Mouse (Mus musculus): ENCODE measurements around the gene Endou. TPM values are rescaled to one million over a fixed set of nuclear protein-coding genes. Genes with fewer than 3 reads are reported as not detected.

The Endou gene
- polyA plus RNA-seq, 1 experiment from 2014 or later = 0.11 TPM

DNA sequence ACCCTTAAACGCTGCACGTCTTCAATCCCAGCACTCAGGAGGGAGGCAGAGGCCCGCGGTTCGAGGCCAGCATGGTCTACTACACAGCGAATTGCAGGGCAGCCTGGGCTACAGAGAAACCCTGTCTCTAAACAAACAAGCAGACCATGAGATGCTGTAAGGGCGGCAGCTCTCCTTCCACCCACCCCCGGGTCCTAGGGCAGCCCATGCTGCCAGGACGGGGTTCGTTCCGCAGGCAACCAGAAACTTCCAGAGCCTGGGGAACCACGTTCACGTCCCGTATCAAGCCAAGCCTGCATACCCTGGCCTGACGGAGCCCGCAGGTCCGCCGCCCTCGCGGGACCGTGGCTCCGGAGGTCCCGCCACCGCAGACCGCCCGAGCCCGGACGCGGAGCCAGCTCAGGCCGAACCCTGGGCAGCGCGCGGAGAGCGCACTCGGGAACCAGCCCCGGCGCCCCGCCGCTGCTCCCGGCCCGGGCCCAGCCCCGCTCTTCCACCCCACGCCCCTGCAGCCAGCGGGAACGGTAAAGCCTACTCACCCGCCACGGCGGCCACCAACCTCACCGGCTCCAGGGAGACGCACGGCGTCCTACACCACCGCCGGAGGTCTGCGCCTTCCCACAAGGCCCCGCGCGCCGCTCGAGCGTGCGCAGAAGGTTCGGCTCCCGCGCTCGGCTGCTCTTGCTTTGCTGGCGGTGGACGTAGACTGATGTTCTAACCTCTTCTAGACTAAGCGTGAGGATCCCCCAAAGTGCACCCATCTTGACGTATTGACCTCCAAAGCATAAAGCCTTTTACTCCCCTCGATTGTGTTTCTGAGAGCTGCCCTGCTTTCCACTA, 25.7 kb downstream of the Endou start, which contains the start of gene Rpap3:
Rpap3 (minus strand) TSS at position 615 of the 840 bp plus-strand sequence.
- Histone ChIP-seq H3K27ac (ENCODE audit: low read depth, low read length) (peak within 1 kb of the TSS; percentile 52; the same call in 1 of the 2 replicates), H3K27me3 (replicated peaks; ENCODE audit: control insufficient read depth, insufficient read depth, low read length) (no peaks in the 10 kb centered on the region), H3K9ac (ENCODE audit: low read length) (peak within 1 kb of the TSS; percentile 92), H3K4me1 (ENCODE audit: control insufficient read depth, insufficient read depth, low read length) (peaks cover 2% of the 10 kb centered on the region; the same call in 1 of the 2 replicates), H3K4me2 (ENCODE audit: low read length) (peak within 1 kb of the TSS; percentile 72), H3K4me3 (ENCODE audit: low read depth, low read length) (peak within 1 kb of the TSS; percentile 93), H3K36me3 (ENCODE audit: control insufficient read depth, insufficient read depth, low read length) (peaks cover 25% of the 10 kb centered on the region), H3K9me3 (replicated peaks; ENCODE audit: control insufficient read depth, low read length) (no peaks in the 10 kb centered on the region)
- DNase-seq (ENCODE audit: low spot score) (peak; percentile 89), ATAC-seq (peak; percentile 97)
- under 1% methylated on average over 66 of the region's 71 CpGs for WGBS

- Histone ChIP-seq H3K4me3 (ENCODE audit: low read depth, low read length) (no peak overlapping the region), H3K4me2 (ENCODE audit: low read length) (no peak overlapping the region), H3K9ac (ENCODE audit: low read length) (no peak overlapping the region), H3K27ac (ENCODE audit: low read depth, low read length) (no peak overlapping the region), H3K4me1 (ENCODE audit: control insufficient read depth, insufficient read depth, low read length) (no peaks in the 10 kb centered on the region), H3K36me3 (ENCODE audit: control insufficient read depth, insufficient read depth, low read length) (peaks cover 90% of the 10 kb centered on the region), H3K9me3 (replicated peaks; ENCODE audit: control insufficient read depth, low read length) (no peaks in the 10 kb centered on the region), H3K27me3 (replicated peaks; ENCODE audit: control insufficient read depth, insufficient read depth, low read length) (no peaks in the 10 kb centered on the region)
- ATAC-seq (no peak), DNase-seq (ENCODE audit: low spot score) (no peak)
- 90% methylated on average over 10 of the region's 10 CpGs for WGBS
Observed at GRCm38 (mm10) chr15:97696616-97697015, 34.5 kb downstream of the Endou start.

GRCm38 (mm10) chr15:97693411-97693810, 37.7 kb downstream of the Endou start:
- DNase-seq (ENCODE audit: low spot score) (no peak), ATAC-seq (no peak)
- Histone ChIP-seq H3K4me3 (ENCODE audit: low read depth, low read length) (no peak overlapping the region), H3K4me1 (ENCODE audit: control insufficient read depth, insufficient read depth, low read length) (no peaks in the 10 kb centered on the region), H3K9ac (ENCODE audit: low read length) (no peak overlapping the region), H3K27ac (ENCODE audit: low read depth, low read length) (no peak overlapping the region), H3K27me3 (replicated peaks; ENCODE audit: control insufficient read depth, insufficient read depth, low read length) (no peaks in the 10 kb centered on the region), H3K36me3 (ENCODE audit: control insufficient read depth, insufficient read depth, low read length) (peaks cover 84% of the 10 kb centered on the region), H3K9me3 (replicated peaks; ENCODE audit: control insufficient read depth, low read length) (no peaks in the 10 kb centered on the region), H3K4me2 (ENCODE audit: low read length) (no peak overlapping the region)
- WGBS = 94% methylated on average over 5 of the region's 5 CpGs

DNA sequence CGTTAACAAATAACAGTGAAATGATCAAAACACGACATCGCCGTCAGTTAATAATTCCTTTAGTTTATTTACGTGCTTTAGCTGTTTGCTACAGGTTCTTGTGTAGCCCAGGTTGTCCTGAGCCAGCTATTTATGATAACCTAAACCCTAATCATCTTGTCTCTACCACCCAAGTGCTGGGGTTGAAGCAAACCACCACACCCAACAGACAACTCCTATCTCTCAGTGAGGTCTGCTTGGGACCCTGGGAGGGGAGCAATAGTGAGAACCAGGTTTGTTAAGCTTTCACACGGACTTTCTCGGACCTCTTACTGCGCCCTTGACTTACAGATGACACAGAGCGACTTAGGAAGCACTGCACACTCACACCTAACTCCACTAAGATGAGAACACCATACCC, 47.0 kb downstream of the Endou start:
- H3K4me3 ChIP-seq (ENCODE audit: low read depth, low read length) = no peak overlapping the region
- H3K27ac ChIP-seq (ENCODE audit: low read depth, low read length) = no peak overlapping the region
- no peak overlapping the region for H3K9ac ChIP-seq (ENCODE audit: low read length)
- no peaks in the 10 kb centered on the region for H3K4me1 ChIP-seq (ENCODE audit: control insufficient read depth, insufficient read depth, low read length)
- no peak overlapping the region for H3K4me2 ChIP-seq (ENCODE audit: low read length)
- no peak for DNase-seq (ENCODE audit: low spot score)
- ATAC-seq = no peak
- 93% methylated on average over 9 of the region's 9 CpGs for WGBS
- peaks cover 88% of the 10 kb centered on the region for H3K36me3 ChIP-seq (ENCODE audit: control insufficient read depth, insufficient read depth, low read length)
- H3K9me3 ChIP-seq (replicated peaks; ENCODE audit: control insufficient read depth, low read length) = no peaks in the 10 kb centered on the region
- H3K27me3 ChIP-seq (replicated peaks; ENCODE audit: control insufficient read depth, insufficient read depth, low read length) = no peaks in the 10 kb centered on the region

GRCm38 (mm10) chr15:97682053-97682452, 49.1 kb downstream of the Endou start:
- Histone ChIP-seq H3K9ac (ENCODE audit: low read length) (no peak overlapping the region), H3K27ac (ENCODE audit: low read depth, low read length) (no peak overlapping the region), H3K4me3 (ENCODE audit: low read depth, low read length) (no peak overlapping the region), H3K9me3 (replicated peaks; ENCODE audit: control insufficient read depth, low read length) (no peaks in the 10 kb centered on the region), H3K4me1 (ENCODE audit: control insufficient read depth, insufficient read depth, low read length) (no peaks in the 10 kb centered on the region), H3K36me3 (ENCODE audit: control insufficient read depth, insufficient read depth, low read length) (peaks cover 87% of the 10 kb centered on the region), H3K27me3 (replicated peaks; ENCODE audit: control insufficient read depth, insufficient read depth, low read length) (no peaks in the 10 kb centered on the region), H3K4me2 (ENCODE audit: low read length) (no peak overlapping the region)
- WGBS = 92% methylated on average over 8 of the region's 8 CpGs
- DNase-seq (ENCODE audit: low spot score) = no peak
- no peak for ATAC-seq

DNA sequence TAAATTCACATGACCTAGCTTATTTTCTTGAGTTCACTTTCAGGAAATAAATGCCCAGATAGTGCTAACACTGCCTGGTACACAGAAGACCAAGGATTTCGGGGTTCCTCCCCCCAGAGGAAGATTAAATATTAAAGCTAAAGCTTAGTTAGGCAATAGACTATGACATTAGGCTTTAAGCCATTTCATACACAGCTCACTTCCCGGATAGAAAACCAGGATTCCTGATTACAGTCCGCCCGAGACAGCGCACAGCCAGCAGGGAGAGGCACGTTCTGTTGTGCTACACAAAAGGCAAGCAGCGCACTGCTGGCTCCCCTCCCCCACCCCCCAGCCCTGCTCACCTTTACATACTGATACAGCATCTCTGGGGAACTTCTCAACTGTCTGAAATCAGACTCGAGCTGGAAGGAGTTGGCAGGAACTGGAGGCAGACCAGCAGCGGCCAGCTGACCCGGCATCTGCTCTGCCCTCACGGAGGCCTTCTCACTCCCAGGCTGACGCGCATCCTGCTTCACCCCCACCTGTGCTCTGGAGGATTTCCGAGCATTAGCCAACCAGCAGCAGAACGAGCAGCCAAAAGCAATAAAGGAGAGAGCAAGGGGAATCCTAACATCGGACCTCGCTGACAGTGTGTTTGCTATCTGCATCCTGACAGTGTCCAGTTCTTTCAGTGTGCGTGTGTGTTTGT, 51.0 kb downstream of the Endou start:
- peaks cover 85% of the 10 kb centered on the region for H3K36me3 ChIP-seq (ENCODE audit: control insufficient read depth, insufficient read depth, low read length)

DNA sequence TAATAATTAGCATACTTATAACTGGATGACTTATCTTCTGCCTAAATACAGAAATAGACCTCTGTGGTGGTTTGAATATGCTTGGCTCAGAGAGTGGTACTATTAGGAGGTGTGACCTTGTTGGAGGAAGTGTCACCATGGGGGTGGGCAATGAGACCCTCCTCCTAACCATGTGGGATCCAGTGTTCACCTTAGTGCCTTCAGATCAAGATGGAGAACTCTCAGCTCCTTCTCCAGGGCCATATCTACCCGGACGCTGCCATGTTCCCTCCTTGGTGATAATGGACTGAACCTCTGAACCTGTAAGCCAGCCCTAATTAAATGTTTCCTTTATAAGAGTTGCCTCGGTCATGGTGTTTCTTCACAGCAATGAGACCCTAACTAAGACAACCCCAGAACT, 53.8 kb downstream of the Endou start:
- H3K4me1 ChIP-seq (ENCODE audit: control insufficient read depth, insufficient read depth, low read length) = peaks cover 8% of the 10 kb centered on the region
- no peaks in the 10 kb centered on the region for H3K27me3 ChIP-seq (replicated peaks; ENCODE audit: control insufficient read depth, insufficient read depth, low read length)
- ATAC-seq (no peak), DNase-seq (ENCODE audit: low spot score) (no peak)
- H3K4me2 ChIP-seq (ENCODE audit: low read length) = no peak overlapping the region
- WGBS = 95% methylated on average over 3 of the region's 3 CpGs
- no peaks in the 10 kb centered on the region for H3K9me3 ChIP-seq (replicated peaks; ENCODE audit: control insufficient read depth, low read length)
- H3K36me3 ChIP-seq (ENCODE audit: control insufficient read depth, insufficient read depth, low read length) = peaks cover 71% of the 10 kb centered on the region
- H3K4me3 ChIP-seq (ENCODE audit: low read depth, low read length) = no peak overlapping the region
- no peak overlapping the region for H3K9ac ChIP-seq (ENCODE audit: low read length)
- H3K27ac ChIP-seq (ENCODE audit: low read depth, low read length) = no peak overlapping the region

More for the DNA sequence above, 51.0 kb downstream of the Endou start:
- Histone ChIP-seq H3K27me3 (replicated peaks; ENCODE audit: control insufficient read depth, insufficient read depth, low read length) (no peaks in the 10 kb centered on the region), H3K9ac (ENCODE audit: low read length) (no peak overlapping the region), H3K27ac (ENCODE audit: low read depth, low read length) (no peak overlapping the region), H3K9me3 (replicated peaks; ENCODE audit: control insufficient read depth, low read length) (no peaks in the 10 kb centered on the region), H3K4me3 (ENCODE audit: low read depth, low read length) (no peak overlapping the region), H3K4me1 (ENCODE audit: control insufficient read depth, insufficient read depth, low read length) (no peaks in the 10 kb centered on the region), H3K4me2 (ENCODE audit: low read length) (no peak overlapping the region)
- ATAC-seq (no peak), DNase-seq (ENCODE audit: low spot score) (no peak)
- 74% methylated on average over 18 of the region's 18 CpGs for WGBS

DNA sequence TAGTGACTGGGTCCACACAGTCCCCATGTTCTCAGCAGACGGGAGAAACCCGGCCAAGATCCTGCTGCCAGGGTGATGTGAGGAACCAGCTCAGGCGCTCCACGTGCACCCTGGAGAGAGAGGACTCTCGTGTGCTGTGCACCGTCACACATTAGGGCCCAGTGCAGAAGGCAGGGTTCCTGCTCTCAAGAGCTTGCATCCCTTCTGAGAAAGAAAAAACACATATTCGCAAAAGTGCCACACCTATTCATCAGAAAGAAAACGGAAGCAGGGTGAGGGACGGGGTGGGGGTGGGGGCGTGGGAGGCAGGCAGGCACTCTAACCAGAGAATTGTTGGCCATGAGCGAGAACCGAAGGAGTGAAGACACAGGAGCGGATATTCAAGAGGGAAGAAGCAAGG, 55.2 kb downstream of the Endou start:
- peaks cover 58% of the 10 kb centered on the region for H3K36me3 ChIP-seq (ENCODE audit: control insufficient read depth, insufficient read depth, low read length)
- WGBS = 95% methylated on average over 13 of the region's 13 CpGs

GRCm38 (mm10) chr15:97674423-97674822, 56.7 kb downstream of the Endou start:
- no peaks in the 10 kb centered on the region for H3K9me3 ChIP-seq (replicated peaks; ENCODE audit: control insufficient read depth, low read length)
- H3K36me3 ChIP-seq (ENCODE audit: control insufficient read depth, insufficient read depth, low read length) = peaks cover 46% of the 10 kb centered on the region
- DNase-seq (ENCODE audit: low spot score) (no peak), ATAC-seq (no peak)
- no peak overlapping the region for H3K9ac ChIP-seq (ENCODE audit: low read length)
- 97% methylated on average over 4 of the region's 4 CpGs for WGBS
- H3K27me3 ChIP-seq (replicated peaks; ENCODE audit: control insufficient read depth, insufficient read depth, low read length) = no peaks in the 10 kb centered on the region
- no peak overlapping the region for H3K27ac ChIP-seq (ENCODE audit: low read depth, low read length)
- H3K4me2 ChIP-seq (ENCODE audit: low read length) = no peak overlapping the region
- no peak overlapping the region for H3K4me3 ChIP-seq (ENCODE audit: low read depth, low read length)
- H3K4me1 ChIP-seq (ENCODE audit: control insufficient read depth, insufficient read depth, low read length) = peaks cover 19% of the 10 kb centered on the region

More for the DNA sequence above, 55.2 kb downstream of the Endou start:
- DNase-seq (ENCODE audit: low spot score) (no peak), ATAC-seq (no peak)
- Histone ChIP-seq H3K27ac (ENCODE audit: low read depth, low read length) (no peak overlapping the region), H3K4me3 (ENCODE audit: low read depth, low read length) (no peak overlapping the region), H3K4me1 (ENCODE audit: control insufficient read depth, insufficient read depth, low read length) (peaks cover 19% of the 10 kb centered on the region), H3K9me3 (replicated peaks; ENCODE audit: control insufficient read depth, low read length) (no peaks in the 10 kb centered on the region), H3K27me3 (replicated peaks; ENCODE audit: control insufficient read depth, insufficient read depth, low read length) (no peaks in the 10 kb centered on the region), H3K4me2 (ENCODE audit: low read length) (no peak overlapping the region), H3K9ac (ENCODE audit: low read length) (no peak overlapping the region)
